Mouse (Mus musculus) adrenal gland, adult 18-20 months (tissue): ENCODE data around the gene Krtap2-4. TPM values are rescaled to one million over a fixed set of nuclear protein-coding genes. Genes with fewer than 3 reads are reported as not detected.

Source experiments
- DNase-seq, 2 experiments: peaks; one replicate each; pipeline ENCODE4 v3.0.0; 2021 to 2022; ENCODE audit warnings: low spot score in 2 of 2
- total RNA-seq, 2 experiments: library from RNA; stranded (reverse); gene quantifications; 1 replicate in 1 of 2; 2 replicates in 1 of 2; pipeline ENCODE4 v1.2.3; 2021

Gene Krtap2-4
- total RNA-seq, 2 experiments from 2014 or later, result not detected

DNA sequence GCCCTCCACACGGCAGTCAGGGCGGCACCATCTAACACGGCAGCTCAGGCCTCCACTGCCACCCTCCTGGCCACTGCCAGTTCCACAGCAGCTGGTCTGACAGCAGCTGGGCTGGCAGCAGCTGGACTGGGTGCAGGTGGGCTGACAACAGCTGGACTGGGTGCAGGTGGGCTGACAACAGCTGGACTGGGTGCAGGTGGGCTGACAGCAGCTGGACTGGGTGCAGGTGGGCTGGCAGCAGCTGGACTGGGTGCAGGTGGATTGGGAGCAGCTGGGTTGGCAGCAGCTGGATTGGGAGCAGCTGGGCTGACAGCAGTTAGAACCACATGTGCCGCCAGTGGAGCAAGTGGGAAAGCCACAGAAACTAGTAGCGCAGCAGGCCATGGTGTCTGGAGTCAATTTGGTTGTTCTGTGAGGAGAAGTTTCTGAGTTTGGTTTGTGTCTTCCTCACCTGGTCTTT lies 31.4 kb downstream of the Krtap2-4 start, which contains the start of gene Krtap1-4:
TSS of gene Krtap1-4 (minus strand) at position 410 of the 460 bp plus-strand sequence.
- no peak for DNase-seq

DNA sequence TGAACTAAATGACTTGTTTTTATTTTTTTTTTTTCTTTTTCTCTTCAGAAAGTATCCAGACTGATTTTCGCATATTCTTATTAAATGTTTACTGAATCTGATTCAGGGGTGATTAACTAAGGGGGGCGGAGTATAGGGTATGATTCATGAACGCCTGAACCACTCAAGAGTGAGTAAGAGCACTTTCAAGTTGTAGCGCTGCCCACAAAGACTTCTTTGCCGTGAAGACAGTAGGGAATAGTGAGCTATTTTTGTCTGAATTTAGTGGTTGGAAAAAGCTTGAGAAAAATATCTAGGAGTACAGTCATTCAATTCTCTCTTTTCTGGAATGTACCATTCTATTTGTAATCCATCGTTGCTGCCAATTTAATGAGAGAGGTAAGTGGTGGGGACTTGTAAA lies 33.1 kb downstream of the Krtap2-4 start:
- DNase-seq, result no peak

DNA sequence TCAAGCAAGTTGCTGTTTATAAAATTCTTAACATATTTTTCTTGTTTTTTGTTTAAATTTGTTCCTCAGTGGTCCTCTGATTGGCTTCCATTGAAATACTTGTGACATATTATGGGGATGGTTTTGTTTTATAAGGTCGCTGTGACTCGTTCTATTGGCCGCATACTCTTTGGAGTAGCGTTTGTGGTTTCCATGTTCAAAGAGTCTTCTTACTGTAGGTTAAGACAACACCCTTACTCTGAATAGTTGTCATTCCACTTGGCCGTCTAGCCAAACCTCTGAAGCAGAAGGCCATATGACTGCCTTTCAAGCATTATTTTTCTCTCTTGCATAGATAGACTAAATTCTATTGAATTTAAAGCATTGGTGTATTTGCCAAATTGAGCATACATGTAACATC lies 33.6 kb downstream of the Krtap2-4 start:
- no peak for DNase-seq

DNA sequence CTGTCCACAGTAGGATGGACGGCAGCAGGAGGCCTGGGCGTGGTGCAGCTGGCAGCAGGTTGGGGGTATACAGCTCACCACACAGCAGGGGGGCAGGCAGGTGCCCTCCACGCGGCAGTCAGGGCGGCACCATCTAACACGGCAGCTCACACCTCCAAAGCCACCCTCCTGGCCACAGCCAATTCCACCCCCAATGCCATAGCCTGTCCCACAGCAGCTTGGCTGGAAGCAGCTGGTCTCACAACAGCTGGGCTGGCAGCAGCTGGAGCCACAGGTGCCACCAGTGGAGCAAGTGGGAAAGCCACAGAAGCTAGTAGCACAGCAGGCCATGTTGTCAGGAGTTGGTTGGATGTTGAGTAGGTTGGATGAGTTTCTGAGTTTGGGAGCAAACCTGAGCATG lies 34.0 kb downstream of the Krtap2-4 start, which contains the start of gene Krtap1-5:
TSS of gene Krtap1-5 (minus strand) at position 381 of the 400 bp plus-strand sequence.
- DNase-seq, result no peak

DNA sequence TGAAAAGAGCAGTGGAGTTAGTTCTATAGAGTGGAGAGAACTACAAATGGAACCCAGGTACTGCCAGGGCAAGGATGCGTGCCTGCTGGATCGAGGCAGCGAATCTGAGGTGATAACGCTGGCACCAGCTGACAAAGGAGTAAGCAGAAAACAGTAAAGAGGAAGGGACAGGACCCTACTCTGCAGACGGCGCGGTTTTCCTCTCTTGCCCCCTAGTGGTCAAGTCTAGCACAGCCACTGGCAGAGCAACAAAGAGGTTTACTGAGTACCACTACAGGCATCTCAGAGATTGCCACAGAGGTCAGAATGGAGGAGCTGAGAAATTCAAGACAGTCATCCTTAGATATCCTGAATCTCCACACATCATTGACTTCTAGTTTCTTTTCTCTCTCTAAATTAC lies 40.5 kb downstream of the Krtap2-4 start:
- DNase-seq, result peak; percentile 59 to 61

DNA sequence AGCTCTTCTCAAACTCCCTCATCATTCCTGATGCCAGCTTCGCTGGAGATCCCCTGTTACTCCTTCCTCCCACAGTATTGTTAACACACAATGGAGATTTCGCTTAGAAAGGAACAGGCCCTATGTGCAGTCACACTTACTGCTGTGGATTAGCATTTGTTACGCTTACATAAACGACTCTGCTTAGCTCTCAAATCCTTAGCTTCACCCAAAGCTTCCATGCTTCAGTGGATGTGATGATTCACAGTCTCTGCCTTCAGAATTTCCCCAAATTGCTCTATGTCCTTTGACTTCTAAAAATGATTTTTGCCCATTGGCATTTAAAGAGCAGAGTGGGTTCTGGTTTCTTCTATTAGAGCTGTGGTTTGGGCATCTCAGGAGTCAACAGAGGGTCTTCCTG lies 41.5 kb downstream of the Krtap2-4 start:
- no peak for DNase-seq

DNA sequence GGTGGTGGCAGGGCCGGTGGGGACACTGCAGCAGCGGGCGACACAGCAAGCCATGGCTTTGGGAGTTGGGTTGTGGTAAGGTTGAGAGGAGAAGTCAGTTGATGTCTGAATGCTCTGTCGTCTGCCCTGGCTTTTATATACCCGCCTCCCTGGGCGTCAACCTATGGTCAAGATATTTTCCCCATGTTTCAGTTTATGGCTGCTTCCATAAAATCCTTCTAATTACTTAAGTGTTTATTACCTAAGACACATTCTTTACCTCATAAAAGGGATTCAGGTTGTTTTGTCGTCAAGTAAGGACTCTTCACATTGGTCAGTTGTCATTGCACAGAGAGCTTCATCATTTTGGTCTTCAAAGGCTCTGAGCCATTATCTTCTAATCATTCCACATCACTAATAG lies 48.1 kb downstream of the Krtap2-4 start, which contains the start of gene Krtap3-1:
TSS of gene Krtap3-1 (minus strand) at position 101 of the 400 bp plus-strand sequence.
- DNase-seq, result no peak

Other genes starting within 250 kb of the Krtap2-4 start
- not detected for gene Krt28, start 239.9 kb downstream of the Krtap2-4 start, total RNA-seq
- gene Krt10, start 225.5 kb downstream of the Krtap2-4 start, total RNA-seq, result 1 to 10 TPM; 3.4 to 5.9 TPM
- gene Krt12, start 192.6 kb downstream of the Krtap2-4 start, total RNA-seq, result not detected
- gene Krt20, start 176.7 kb downstream of the Krtap2-4 start, total RNA-seq, result under 1 TPM in 1 of 2 experiments, not detected in 1; 0.16 TPM
- gene Krt23, start 121.7 kb downstream of the Krtap2-4 start, total RNA-seq, result not detected
- gene Krt39, start 93.5 kb downstream of the Krtap2-4 start, total RNA-seq, result not detected
- gene Krt40, start 71.7 kb downstream of the Krtap2-4 start, total RNA-seq, result not detected
- not detected for gene Krtap3-3, start 64.0 kb downstream of the Krtap2-4 start, total RNA-seq
- gene Krtap3-2, start 58.0 kb downstream of the Krtap2-4 start, total RNA-seq, result not detected
- not detected for gene Gm11939, start 55.4 kb downstream of the Krtap2-4 start, total RNA-seq
- not detected for gene Krtap3-1, start 48.2 kb downstream of the Krtap2-4 start, total RNA-seq
- not detected for gene Krtap1-5, start 33.8 kb downstream of the Krtap2-4 start, total RNA-seq
- gene Krtap1-4, start 31.2 kb downstream of the Krtap2-4 start, total RNA-seq, result not detected
- not detected for gene Krtap1-3, start 23.5 kb downstream of the Krtap2-4 start, total RNA-seq
- gene Krtap9-3, start 16.7 kb downstream of the Krtap2-4 start, total RNA-seq, result not detected
- not detected for gene Gm11938, start 11.5 kb downstream of the Krtap2-4 start, total RNA-seq
- gene Gm11937, start 4.7 kb downstream of the Krtap2-4 start, total RNA-seq, result not detected
- not detected for gene Gm11562, start 5.6 kb upstream of the Krtap2-4 start, total RNA-seq
- gene Krtap4-1, start 13.4 kb upstream of the Krtap2-4 start, total RNA-seq, result not detected
- gene Krtap4-2, start 20.2 kb upstream of the Krtap2-4 start, total RNA-seq, result not detected
- gene Krtap4-7, start 29.2 kb upstream of the Krtap2-4 start, total RNA-seq, result not detected
- gene Gm11555, start 35.4 kb upstream of the Krtap2-4 start, total RNA-seq, result not detected
- gene Gm11563, start 44.1 kb upstream of the Krtap2-4 start, total RNA-seq, result not detected
- gene Krtap4-6, start 51.1 kb upstream of the Krtap2-4 start, total RNA-seq, result not detected
- gene Gm14190, start 75.9 kb upstream of the Krtap2-4 start, total RNA-seq, result not detected
- gene Gm14180, start 119.4 kb upstream of the Krtap2-4 start, total RNA-seq, result not detected
- gene Gm11595, start 158.1 kb upstream of the Krtap2-4 start, total RNA-seq, result not detected
- gene Krtap4-8, start 165.9 kb upstream of the Krtap2-4 start, total RNA-seq, result not detected
- gene Krtap4-9, start 170.4 kb upstream of the Krtap2-4 start, total RNA-seq, result not detected
- gene Gm11596, start 178.6 kb upstream of the Krtap2-4 start, total RNA-seq, result not detected
- not detected for gene Gm11569, start 184.1 kb upstream of the Krtap2-4 start, total RNA-seq
- gene Gm11554, start 189.6 kb upstream of the Krtap2-4 start, total RNA-seq, result not detected
- gene Krtap4-13, start 195.0 kb upstream of the Krtap2-4 start, total RNA-seq, result not detected
- gene Gm11564, start 200.8 kb upstream of the Krtap2-4 start, total RNA-seq, result not detected
- not detected for gene 2300003K06Rik, start 223.2 kb upstream of the Krtap2-4 start, total RNA-seq
- gene Krtap4-16, start 236.8 kb upstream of the Krtap2-4 start, total RNA-seq, result not detected
- not detected for gene Gm11568, start 243.1 kb upstream of the Krtap2-4 start, total RNA-seq
- gene Gm11559, start 249.6 kb upstream of the Krtap2-4 start, total RNA-seq, result not detected